Mouse (Mus musculus): Measurements from ENCODE around the gene Alox5ap.

GRCm38 (mm10) chr5:149320534-149321482, 56.2 kb downstream of the Alox5ap start:
- TF ChIP-seq CTCF (IDR thresholded peaks at IDR 0.05; ENCODE audit: extremely low read depth, insufficient read depth, insufficient read length, insufficient replicate concordance) = no peak
- no peak for TF ChIP-seq POLR2A (IDR thresholded peaks at IDR 0.05; ENCODE audit: low read depth, low read length)

Data from spleen, adult 2 months (tissue).